Mouse (Mus musculus): ENCODE measurements around the gene Men1.

DNA sequence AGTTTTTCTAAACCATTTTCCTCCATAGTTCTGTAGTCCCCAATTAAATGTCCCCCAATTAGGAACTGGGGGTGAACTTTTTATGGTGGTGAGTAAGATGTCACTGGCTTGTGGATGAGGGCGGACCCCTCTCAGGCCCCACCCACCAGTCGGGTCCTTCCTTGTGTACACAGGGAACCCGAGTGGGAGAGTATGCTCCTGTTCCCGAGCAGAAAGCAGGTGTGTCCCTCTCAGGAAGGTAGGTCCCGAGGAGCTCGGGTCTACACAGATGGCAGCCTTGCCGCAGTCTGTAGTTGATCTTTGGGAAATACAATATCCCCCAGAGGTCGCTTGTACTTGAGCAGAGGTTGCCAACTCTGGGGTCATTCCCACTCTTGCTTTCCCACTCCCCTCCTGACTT is 49.6 kb upstream of the Men1 start:
- no peak for TF ChIP-seq CTCF (IDR thresholded peaks at IDR 0.05; ENCODE audit: extremely low read depth, insufficient read length, insufficient replicate concordance, low read depth, low read length)
- TF ChIP-seq POLR2A (IDR thresholded peaks at IDR 0.05; ENCODE audit: low read depth, low read length): peak; percentile 25; the same call in 1 of the 2 replicates
